Mouse (Mus musculus) neural tube, embryonic 11.5 days (tissue): ENCODE measurements at regions not wholly inside any gene's neighbourhood (a gene's known extent, or its start where the extent isn't known, plus 50 kb on each side); places are given as distances from the start of the nearest gene placed in this dataset.

Experiments used
- ATAC-seq: fragments of 200-750 bp; cut with Nextera tagmentation; 2 replicates; pipeline ENCODE4 v1.8.0; 2017; ENCODE audit warnings: moderate number of reproducible peaks, mild to moderate bottlenecking, moderate TSS enrichment, moderate library complexity; ENCODE audit not compliant: insufficient read depth, low FRiP score, low TSS enrichment
- DNase-seq: peaks from one replicate; pipeline ENCODE4 v3.0.0-alpha.2; 2015; ENCODE audit warnings: low spot score
- H3K27ac ChIP-seq: fragments of 300-500 bp; sonication (generic); 2 replicates; pipeline ENCODE4 v1.5.1; 2014; ENCODE audit warnings: low read depth, mild to moderate bottlenecking, low read length
- H3K27me3 ChIP-seq: fragments of 300-500 bp; sonication (generic); 2 replicates; pipeline ENCODE4 v1.6.1; 2014; ENCODE audit warnings: mild to moderate bottlenecking, low read length, mixed read lengths; ENCODE audit not compliant: control insufficient read depth, insufficient read depth
- H3K36me3 ChIP-seq: fragments of 300-500 bp; sonication (generic); 2 replicates; pipeline ENCODE4 v1.6.1; 2014; ENCODE audit warnings: mild to moderate bottlenecking, low read length, moderate library complexity, mixed read lengths; ENCODE audit not compliant: control insufficient read depth, insufficient read depth
- H3K4me1 ChIP-seq: fragments of 300-500 bp; sonication (generic); 2 replicates; pipeline ENCODE4 v1.6.1; 2014; ENCODE audit warnings: low read length, mixed read lengths; ENCODE audit not compliant: control insufficient read depth, insufficient read depth
- H3K4me2 ChIP-seq: fragments of 300-500 bp; sonication (generic); 2 replicates; pipeline ENCODE4 v1.6.1; 2014; ENCODE audit warnings: low read depth, mild to moderate bottlenecking, moderate library complexity
- H3K4me3 ChIP-seq: fragments of 300-500 bp; sonication (generic); 2 replicates; pipeline ENCODE4 v1.5.1; 2014; ENCODE audit warnings: low read depth, low read length
- H3K9ac ChIP-seq: fragments of 300-500 bp; sonication (generic); 2 replicates; pipeline ENCODE4 v1.6.1; 2014; ENCODE audit warnings: mild to moderate bottlenecking, low read length
- H3K9me3 ChIP-seq: fragments of 300-500 bp; sonication (generic); 2 replicates; pipeline ENCODE4 v1.6.1; 2016; ENCODE audit warnings: low read length; ENCODE audit not compliant: control insufficient read depth
- WGBS: fragments of 180-500 bp; shearing (Covaris S2); extraction: QIAGEN DNeasy Blood & Tissue Kit; methylation state at CpG from one replicate; pipeline ENCODE4 v1.1.7; 2014; 5-methylcytosine and 5-hydroxymethylcytosine counted together

GRCm38 (mm10) chr2:171373457-171373856, 641.9 kb downstream of the Dok5 start:
- Histone ChIP-seq H3K9ac (no peak overlapping the region), H3K4me1 (no peaks in the 10 kb centered on the region), H3K4me2 (no peak overlapping the region), H3K4me3 (no peak overlapping the region), H3K9me3 (no peaks in the 10 kb centered on the region), H3K27me3 (no peaks in the 10 kb centered on the region), H3K27ac (no peak overlapping the region), H3K36me3 (no peaks in the 10 kb centered on the region)
- DNase-seq: no peak
- 83% methylated on average over 1 of the region's 1 CpGs for WGBS
- no peak for ATAC-seq

GRCm38 (mm10) chr2:171373016-171373415, 641.4 kb downstream of the Dok5 start:
- no peak for DNase-seq
- Histone ChIP-seq H3K4me3 (no peak overlapping the region), H3K27ac (no peak overlapping the region), H3K4me1 (no peaks in the 10 kb centered on the region), H3K4me2 (no peak overlapping the region), H3K9ac (no peak overlapping the region), H3K36me3 (no peaks in the 10 kb centered on the region), H3K9me3 (no peaks in the 10 kb centered on the region), H3K27me3 (no peaks in the 10 kb centered on the region)
- WGBS: 93% methylated on average over 7 of the region's 7 CpGs
- no peak for ATAC-seq

- no peaks in the 10 kb centered on the region for H3K27me3 ChIP-seq
- no peaks in the 10 kb centered on the region for H3K9me3 ChIP-seq
- DNase-seq (peak; percentile 31), ATAC-seq (no peak)
- H3K27ac ChIP-seq: no peak overlapping the region
- H3K4me3 ChIP-seq: no peak overlapping the region
- no peak overlapping the region for H3K4me2 ChIP-seq
- H3K36me3 ChIP-seq: no peaks in the 10 kb centered on the region
- no peaks in the 10 kb centered on the region for H3K4me1 ChIP-seq
- H3K9ac ChIP-seq: no peak overlapping the region
- 35% methylated on average over 5 of the region's 5 CpGs for WGBS
These were observed 640.1 kb downstream of the Dok5 start for GRCm38 (mm10) chr2:171371751-171372150.

- no peak for ATAC-seq
- H3K27me3 ChIP-seq: no peaks in the 10 kb centered on the region
- H3K9ac ChIP-seq: no peak overlapping the region
- 82% methylated on average over 8 of the region's 8 CpGs for WGBS
- no peaks in the 10 kb centered on the region for H3K9me3 ChIP-seq
- no peaks in the 10 kb centered on the region for H3K36me3 ChIP-seq
- no peak overlapping the region for H3K4me2 ChIP-seq
- H3K27ac ChIP-seq: no peak overlapping the region
- no peaks in the 10 kb centered on the region for H3K4me1 ChIP-seq
- DNase-seq: no peak
- no peak overlapping the region for H3K4me3 ChIP-seq
These were observed 633.9 kb downstream of the Dok5 start for GRCm38 (mm10) chr2:171365553-171365952.

- 82% methylated on average over 3 of the region's 3 CpGs for WGBS
- H3K4me3 ChIP-seq: no peak overlapping the region
- no peak overlapping the region for H3K27ac ChIP-seq
- ATAC-seq: no peak
- no peak overlapping the region for H3K9ac ChIP-seq
- H3K27me3 ChIP-seq: no peaks in the 10 kb centered on the region
- H3K4me2 ChIP-seq: no peak overlapping the region
- H3K9me3 ChIP-seq: no peaks in the 10 kb centered on the region
- H3K36me3 ChIP-seq: no peaks in the 10 kb centered on the region
- no peaks in the 10 kb centered on the region for H3K4me1 ChIP-seq
- no peak for DNase-seq
These were observed 633.0 kb downstream of the Dok5 start for GRCm38 (mm10) chr2:171364621-171365020.

GRCm38 (mm10) chr2:171363381-171363780, 631.8 kb downstream of the Dok5 start:
- Histone ChIP-seq H3K9me3 (no peaks in the 10 kb centered on the region), H3K36me3 (no peaks in the 10 kb centered on the region), H3K9ac (no peak overlapping the region), H3K4me2 (no peak overlapping the region), H3K27ac (no peak overlapping the region), H3K4me1 (no peaks in the 10 kb centered on the region), H3K27me3 (no peaks in the 10 kb centered on the region), H3K4me3 (no peak overlapping the region)
- no peak for DNase-seq
- no peak for ATAC-seq
- WGBS: 81% methylated on average over 3 of the region's 3 CpGs

- ATAC-seq: no peak
These were observed 626.6 kb downstream of the Dok5 start for GRCm38 (mm10) chr2:171358071-171358760.

GRCm38 (mm10) chr2:171348156-171348555, 616.5 kb downstream of the Dok5 start:
- ATAC-seq (no peak), DNase-seq (no peak)
- Histone ChIP-seq H3K36me3 (no peaks in the 10 kb centered on the region), H3K4me3 (no peak overlapping the region), H3K4me2 (no peak overlapping the region), H3K4me1 (no peaks in the 10 kb centered on the region), H3K27me3 (no peaks in the 10 kb centered on the region), H3K9ac (no peak overlapping the region), H3K27ac (no peak overlapping the region), H3K9me3 (no peaks in the 10 kb centered on the region)
- WGBS: 95% methylated on average over 2 of the region's 2 CpGs

More at GRCm38 (mm10) chr2:171358071-171358760, 626.6 kb downstream of the Dok5 start:
- no peak for DNase-seq
- WGBS: 88% methylated on average over 8 of the region's 8 CpGs
- Histone ChIP-seq H3K9ac (no peak overlapping the region), H3K27me3 (no peaks in the 10 kb centered on the region), H3K27ac (no peak overlapping the region), H3K9me3 (no peaks in the 10 kb centered on the region), H3K4me2 (no peak overlapping the region), H3K4me3 (no peak overlapping the region), H3K36me3 (no peaks in the 10 kb centered on the region), H3K4me1 (no peaks in the 10 kb centered on the region)
